Mouse (Mus musculus) urinary bladder, postnatal 25 days (tissue): ENCODE data around the gene Hoxa6.
A peak's percentile ranks its signal among the peaks of the same experiment; 100 is the strongest.

Source experiments
- DNase-seq: peaks from one replicate; pipeline ENCODE4 v3.0.0; 2022; ENCODE audit warnings: low spot score

Gene Hoxa6

GRCm38 (mm10) chr6:52164051-52164625 is 44.4 kb downstream of the Hoxa6 start:
- DNase-seq: no peak

- DNase-seq: no peak
Measured at GRCm38 (mm10) chr6:52163366-52164031, 45.0 kb downstream of the Hoxa6 start.

GRCm38 (mm10) chr6:52162611-52163365 is 45.7 kb downstream of the Hoxa6 start:
- DNase-seq: no peak

GRCm38 (mm10) chr6:52162093-52162380 is 46.5 kb downstream of the Hoxa6 start:
- no peak for DNase-seq

- DNase-seq: no peak
Measured at GRCm38 (mm10) chr6:52161336-52162092, 47.0 kb downstream of the Hoxa6 start.

GRCm38 (mm10) chr6:52160511-52161335 is 47.8 kb downstream of the Hoxa6 start:
- DNase-seq: no peak

- no peak for DNase-seq
Measured at GRCm38 (mm10) chr6:52159979-52160378, 48.5 kb downstream of the Hoxa6 start.

GRCm38 (mm10) chr6:52159164-52159761 is 49.3 kb downstream of the Hoxa6 start:
- DNase-seq: no peak

GRCm38 (mm10) chr6:52158276-52159051 is 50.1 kb downstream of the Hoxa6 start, which contains the start of gene Hoxa1:
Gene Hoxa1, minus strand, starts transcription at chr6:52158317.
- DNase-seq: peak; percentile 73

GRCm38 (mm10) chr6:52157466-52158275 is 50.9 kb downstream of the Hoxa6 start:
- DNase-seq: no peak

GRCm38 (mm10) chr6:52156551-52157200 is 51.8 kb downstream of the Hoxa6 start:
- no peak for DNase-seq
